Mouse (Mus musculus): ENCODE measurements around the gene Iscu. TPM values are rescaled to one million over a fixed set of nuclear protein-coding genes. Genes with fewer than 3 reads are reported as not detected.
"Not testable (repeated sequence)": the region's sequence is repeated elsewhere in the genome, so short reads cannot be mapped to it uniquely, and the experiment has no call there.

Iscu gene
- polyA plus RNA-seq, 1 experiment from 2014 or later = 107 TPM

GRCm38 (mm10) chr5:113783581-113784001 lies 11.0 kb downstream of the Iscu start:
- peak overlapping the region; percentile 42; the same call in 1 of the 2 replicates for H3K9ac ChIP-seq (replicated peaks; ENCODE audit: low read length)

GRCm38 (mm10) chr5:113784104-113784503 lies 11.6 kb downstream of the Iscu start:
- not testable (repeated sequence) for H3K36me3 ChIP-seq (ENCODE audit: insufficient read depth, low read length); H3K4me3 ChIP-seq (ENCODE audit: low read length); H3K9ac ChIP-seq (replicated peaks; ENCODE audit: low read length); ATAC-seq (ENCODE audit: low FRiP score, low TSS enrichment); H3K27me3 ChIP-seq (ENCODE audit: insufficient read depth, low read length); H3K9me3 ChIP-seq (ENCODE audit: low read length)
- Histone ChIP-seq H3K4me2 (replicated peaks; ENCODE audit: low read depth, low read length) (peak overlapping the region; percentile 11), H3K4me1 (ENCODE audit: insufficient read depth, low read length) (peaks cover 17% of the 10 kb centered on the region; the same call in 1 of the 2 replicates), H3K27ac (ENCODE audit: low read length) (peak overlapping the region; percentile 86)
- 26% methylated on average over 3 of the region's 3 CpGs for WGBS

More at GRCm38 (mm10) chr5:113783581-113784001, 11.0 kb downstream of the Iscu start:
- peaks cover 2% of the 10 kb centered on the region; the same call in 1 of the 2 replicates for H3K27me3 ChIP-seq (ENCODE audit: insufficient read depth, low read length)
- H3K4me2 ChIP-seq (replicated peaks; ENCODE audit: low read depth, low read length) = peak overlapping the region; percentile 11
- peaks cover under 1% of the 10 kb centered on the region; the same call in 1 of the 2 replicates for H3K36me3 ChIP-seq (ENCODE audit: insufficient read depth, low read length)
- no peaks in the 10 kb centered on the region for H3K9me3 ChIP-seq (ENCODE audit: low read length)
- ATAC-seq (ENCODE audit: low FRiP score, low TSS enrichment) = peak; percentile 66
- WGBS = 8% methylated on average over 12 of the region's 12 CpGs
- peak overlapping the region; percentile 86 for H3K27ac ChIP-seq (ENCODE audit: low read length)
- H3K4me3 ChIP-seq (ENCODE audit: low read length) = peak overlapping the region; percentile 11; the same call in 1 of the 2 replicates
- H3K4me1 ChIP-seq (ENCODE audit: insufficient read depth, low read length) = peaks cover 12% of the 10 kb centered on the region; the same call in 1 of the 2 replicates

- Histone ChIP-seq H3K36me3 (ENCODE audit: insufficient read depth, low read length) (no peaks in the 10 kb centered on the region), H3K9me3 (ENCODE audit: low read length) (no peaks in the 10 kb centered on the region), H3K27me3 (ENCODE audit: insufficient read depth, low read length) (peaks cover 2% of the 10 kb centered on the region; the same call in 1 of the 2 replicates), H3K9ac (replicated peaks; ENCODE audit: low read length) (no peak overlapping the region), H3K27ac (ENCODE audit: low read length) (no peak overlapping the region), H3K4me2 (replicated peaks; ENCODE audit: low read depth, low read length) (no peak overlapping the region), H3K4me1 (ENCODE audit: insufficient read depth, low read length) (peaks cover 40% of the 10 kb centered on the region), H3K4me3 (ENCODE audit: low read length) (no peak overlapping the region)
- 75% methylated on average over 5 of the region's 5 CpGs for WGBS
- no peak for ATAC-seq (ENCODE audit: low FRiP score, low TSS enrichment)
Measured at GRCm38 (mm10) chr5:113786985-113787384, 14.4 kb downstream of the Iscu start.

GRCm38 (mm10) chr5:113788645-113789044 lies 16.1 kb downstream of the Iscu start:
- Histone ChIP-seq H3K4me2 (replicated peaks; ENCODE audit: low read depth, low read length) (no peak overlapping the region), H3K4me1 (ENCODE audit: insufficient read depth, low read length) (peaks cover 36% of the 10 kb centered on the region), H3K36me3 (ENCODE audit: insufficient read depth, low read length) (no peaks in the 10 kb centered on the region), H3K4me3 (ENCODE audit: low read length) (no peak overlapping the region), H3K27me3 (ENCODE audit: insufficient read depth, low read length) (no peaks in the 10 kb centered on the region), H3K9ac (replicated peaks; ENCODE audit: low read length) (no peak overlapping the region), H3K27ac (ENCODE audit: low read length) (peak overlapping the region; percentile 69), H3K9me3 (ENCODE audit: low read length) (no peaks in the 10 kb centered on the region)
- WGBS = 27% methylated on average over 6 of the region's 6 CpGs
- peak; percentile 6; the same call in 1 of the 2 replicates for ATAC-seq (ENCODE audit: low FRiP score, low TSS enrichment)

GRCm38 (mm10) chr5:113789075-113789788 lies 16.7 kb downstream of the Iscu start:
- no peak overlapping the region for H3K4me3 ChIP-seq (ENCODE audit: low read length)
- H3K9me3 ChIP-seq (ENCODE audit: low read length) = no peaks in the 10 kb centered on the region
- 0 out of 2 replicates have a peak, but pooled peaks cover 2% of the 10 kb centered on the region for H3K36me3 ChIP-seq (ENCODE audit: insufficient read depth, low read length)
- 9% methylated on average over 7 of the region's 7 CpGs for WGBS
- H3K27me3 ChIP-seq (ENCODE audit: insufficient read depth, low read length) = no peaks in the 10 kb centered on the region
- H3K27ac ChIP-seq (ENCODE audit: low read length) = peak overlapping the region; percentile 83
- peak; percentile 69 for ATAC-seq (ENCODE audit: low FRiP score, low TSS enrichment)
- H3K4me1 ChIP-seq (ENCODE audit: insufficient read depth, low read length) = peaks cover 35% of the 10 kb centered on the region
- peak overlapping the region; percentile 44; the same call in 1 of the 2 replicates for H3K9ac ChIP-seq (replicated peaks; ENCODE audit: low read length)
- H3K4me2 ChIP-seq (replicated peaks; ENCODE audit: low read depth, low read length) = no peak overlapping the region

GRCm38 (mm10) chr5:113790453-113791196 lies 18.1 kb downstream of the Iscu start:
- peak overlapping the region; percentile 83 for H3K27ac ChIP-seq (ENCODE audit: low read length)
- no peak overlapping the region for H3K9ac ChIP-seq (replicated peaks; ENCODE audit: low read length)

GRCm38 (mm10) chr5:113791197-113792095 lies 18.9 kb downstream of the Iscu start:
- H3K4me2 ChIP-seq (replicated peaks; ENCODE audit: low read depth, low read length) = no peak overlapping the region
- no peak overlapping the region for H3K9ac ChIP-seq (replicated peaks; ENCODE audit: low read length)
- H3K27me3 ChIP-seq (ENCODE audit: insufficient read depth, low read length) = no peaks in the 10 kb centered on the region
- ATAC-seq (ENCODE audit: low FRiP score, low TSS enrichment) = no peak
- no peaks in the 10 kb centered on the region for H3K9me3 ChIP-seq (ENCODE audit: low read length)
- WGBS = 75% methylated on average over 16 of the region's 16 CpGs
- 0 out of 2 replicates have a peak, but pooled peaks cover 3% of the 10 kb centered on the region for H3K36me3 ChIP-seq (ENCODE audit: insufficient read depth, low read length)
- H3K4me3 ChIP-seq (ENCODE audit: low read length) = no peak overlapping the region
- peaks cover 39% of the 10 kb centered on the region for H3K4me1 ChIP-seq (ENCODE audit: insufficient read depth, low read length)
- peak overlapping the region; percentile 83 for H3K27ac ChIP-seq (ENCODE audit: low read length)

More at GRCm38 (mm10) chr5:113790453-113791196, 18.1 kb downstream of the Iscu start:
- 49% methylated on average over 11 of the region's 11 CpGs for WGBS
- peak; percentile 52; the same call in 1 of the 2 replicates for ATAC-seq (ENCODE audit: low FRiP score, low TSS enrichment)
- 0 out of 2 replicates have a peak, but pooled peaks cover 3% of the 10 kb centered on the region for H3K36me3 ChIP-seq (ENCODE audit: insufficient read depth, low read length)
- H3K4me2 ChIP-seq (replicated peaks; ENCODE audit: low read depth, low read length) = no peak overlapping the region
- no peaks in the 10 kb centered on the region for H3K9me3 ChIP-seq (ENCODE audit: low read length)
- H3K4me3 ChIP-seq (ENCODE audit: low read length) = no peak overlapping the region
- peaks cover 35% of the 10 kb centered on the region for H3K4me1 ChIP-seq (ENCODE audit: insufficient read depth, low read length)
- no peaks in the 10 kb centered on the region for H3K27me3 ChIP-seq (ENCODE audit: insufficient read depth, low read length)

- ATAC-seq (ENCODE audit: low FRiP score, low TSS enrichment) = 0 out of 2 replicates have a peak, but pooled peaks have one; percentile 18
- WGBS = 7% methylated on average over 13 of the region's 13 CpGs
- Histone ChIP-seq H3K4me3 (ENCODE audit: low read length) (peak overlapping the region; percentile 18; the same call in 1 of the 2 replicates), H3K27me3 (ENCODE audit: insufficient read depth, low read length) (no peaks in the 10 kb centered on the region), H3K9ac (replicated peaks; ENCODE audit: low read length) (peak overlapping the region; percentile 47), H3K9me3 (ENCODE audit: low read length) (no peaks in the 10 kb centered on the region), H3K27ac (ENCODE audit: low read length) (peak overlapping the region; percentile 40), H3K36me3 (ENCODE audit: insufficient read depth, low read length) (0 out of 2 replicates have a peak, but pooled peaks cover 3% of the 10 kb centered on the region), H3K4me2 (replicated peaks; ENCODE audit: low read depth, low read length) (peak overlapping the region; percentile 48), H3K4me1 (ENCODE audit: insufficient read depth, low read length) (peaks cover 56% of the 10 kb centered on the region)
Measured at GRCm38 (mm10) chr5:113796401-113797148, 24.0 kb downstream of the Iscu start.

All from kidney, embryonic 16.5 days (tissue).